Mouse (Mus musculus) midbrain, embryonic 16.5 days (tissue): ENCODE measurements around the gene Utf1. TPM values are rescaled to one million over a fixed set of nuclear protein-coding genes. Genes with fewer than 3 reads are reported as not detected.

ENCODE experiments used
- ATAC-seq: fragments of 200-750 bp; cut with Nextera tagmentation; 2 replicates; pipeline ENCODE4 v1.8.0; 2017; ENCODE audit warnings: moderate TSS enrichment
- H3K27ac ChIP-seq: fragments of 300-500 bp; sonication (generic); 2 replicates; pipeline ENCODE4 v1.5.1; 2014; ENCODE audit warnings: mild to moderate bottlenecking, low read length, mixed read lengths
- H3K27me3 ChIP-seq: fragments of 300-500 bp; sonication (generic); 2 replicates; pipeline ENCODE4 v1.6.1; 2014; ENCODE audit warnings: low read depth, low read length, mixed read lengths; ENCODE audit not compliant: control insufficient read depth, insufficient read depth
- H3K36me3 ChIP-seq: fragments of 300-500 bp; sonication (generic); 2 replicates; pipeline ENCODE4 v1.6.1; 2014; ENCODE audit warnings: mild to moderate bottlenecking, low read length, moderate library complexity, mixed read lengths; ENCODE audit not compliant: control insufficient read depth, insufficient read depth
- H3K4me1 ChIP-seq: fragments of 300-500 bp; sonication (generic); 2 replicates; pipeline ENCODE4 v1.6.1; 2014; ENCODE audit warnings: mild to moderate bottlenecking, low read length, mixed read lengths; ENCODE audit not compliant: control insufficient read depth, insufficient read depth
- H3K4me2 ChIP-seq: fragments of 300-500 bp; sonication (generic); 2 replicates; pipeline ENCODE4 v1.6.1; 2014; ENCODE audit warnings: mild to moderate bottlenecking, low read length, mixed read lengths
- H3K4me3 ChIP-seq: fragments of 300-500 bp; sonication (generic); 2 replicates; pipeline ENCODE4 v1.5.1; 2014; ENCODE audit warnings: low read depth, mild to moderate bottlenecking, low read length, moderate library complexity, mixed read lengths
- H3K9ac ChIP-seq: fragments of 300-500 bp; sonication (generic); 2 replicates; pipeline ENCODE4 v1.6.1; 2014; ENCODE audit warnings: low read depth, low read length, mixed read lengths
- H3K9me3 ChIP-seq: fragments of 300-500 bp; sonication (generic); replicated peaks from 2 replicates; pipeline ENCODE4 v1.6.1; 2014; ENCODE audit warnings: mild to moderate bottlenecking, low read length, mixed read lengths; ENCODE audit not compliant: control insufficient read depth, poor library complexity, severe bottlenecking
- WGBS: fragments of 180-500 bp; shearing (Covaris S2); extraction: QIAGEN DNeasy Blood & Tissue Kit; methylation state at CpG from one replicate; pipeline ENCODE4 v1.1.7; 2014; 5-methylcytosine and 5-hydroxymethylcytosine counted together
- polyA plus RNA-seq: library from polyadenylated mRNA; unstranded; fragments of >200 nt; fragmentation: Nextera tagmentation; extraction: Ambion mirVana; gene quantifications from 2 replicates; pipeline ENCODE4 v1.2.1, GENCODE M21; 2015

Gene Utf1
- polyA plus RNA-seq, 1 experiment from 2014 or later: not detected

- no peak overlapping the region for H3K9ac ChIP-seq
- H3K4me2 ChIP-seq: no peak overlapping the region
- no peak for ATAC-seq
- peaks cover 19% of the 10 kb centered on the region for H3K27me3 ChIP-seq
- H3K9me3 ChIP-seq: no peaks in the 10 kb centered on the region
- H3K27ac ChIP-seq: no peak overlapping the region
- peaks cover 5% of the 10 kb centered on the region; the same call in 1 of the 2 replicates for H3K36me3 ChIP-seq
- peaks cover 12% of the 10 kb centered on the region for H3K4me1 ChIP-seq
- 3% methylated on average over 1 of the region's 1 CpGs for WGBS
- H3K4me3 ChIP-seq: no peak overlapping the region
These were observed 27.2 kb upstream of the Utf1 start for GRCm38 (mm10) chr7:139916345-139916744.

GRCm38 (mm10) chr7:139918262-139918661 lies 25.3 kb upstream of the Utf1 start:
- Histone ChIP-seq H3K9me3 (no peaks in the 10 kb centered on the region), H3K4me2 (no peak overlapping the region), H3K4me3 (no peak overlapping the region), H3K4me1 (peaks cover 12% of the 10 kb centered on the region), H3K36me3 (peaks cover 5% of the 10 kb centered on the region; the same call in 1 of the 2 replicates), H3K27me3 (peaks cover 16% of the 10 kb centered on the region), H3K9ac (no peak overlapping the region), H3K27ac (no peak overlapping the region)
- WGBS: 85% methylated on average over 4 of the region's 4 CpGs
- ATAC-seq: no peak

- Histone ChIP-seq H3K9me3 (no peaks in the 10 kb centered on the region), H3K9ac (no peak overlapping the region), H3K4me1 (no peaks in the 10 kb centered on the region), H3K4me3 (no peak overlapping the region), H3K27me3 (no peaks in the 10 kb centered on the region; the same call in 1 of the 2 replicates), H3K36me3 (peaks cover 27% of the 10 kb centered on the region), H3K4me2 (no peak overlapping the region), H3K27ac (no peak overlapping the region)
- 12% methylated on average over 11 of the region's 11 CpGs for WGBS
- peak; percentile 67 for ATAC-seq
These were observed 12.9 kb upstream of the Utf1 start for GRCm38 (mm10) chr7:139930732-139931131.

GRCm38 (mm10) chr7:139936705-139937104 lies 6.9 kb upstream of the Utf1 start:
- Histone ChIP-seq H3K36me3 (peaks cover 16% of the 10 kb centered on the region), H3K4me3 (no peak overlapping the region), H3K4me1 (no peaks in the 10 kb centered on the region), H3K9ac (no peak overlapping the region), H3K27ac (no peak overlapping the region), H3K9me3 (no peaks in the 10 kb centered on the region), H3K4me2 (no peak overlapping the region), H3K27me3 (peaks cover 7% of the 10 kb centered on the region)
- WGBS: 86% methylated on average over 10 of the region's 10 CpGs
- no peak for ATAC-seq

- WGBS: 83% methylated on average over 3 of the region's 3 CpGs
- H3K36me3 ChIP-seq: peaks cover 16% of the 10 kb centered on the region
- no peaks in the 10 kb centered on the region for H3K4me1 ChIP-seq
- no peaks in the 10 kb centered on the region for H3K9me3 ChIP-seq
- peaks cover 11% of the 10 kb centered on the region for H3K27me3 ChIP-seq
- H3K9ac ChIP-seq: no peak overlapping the region
- H3K27ac ChIP-seq: no peak overlapping the region
- H3K4me3 ChIP-seq: no peak overlapping the region
- no peak overlapping the region for H3K4me2 ChIP-seq
- no peak for ATAC-seq
These were observed 6.5 kb upstream of the Utf1 start for GRCm38 (mm10) chr7:139937138-139937537.

GRCm38 (mm10) chr7:139937810-139938209 lies 5.8 kb upstream of the Utf1 start:
- Histone ChIP-seq H3K4me3 (no peak overlapping the region), H3K36me3 (peaks cover 13% of the 10 kb centered on the region; the same call in 1 of the 2 replicates), H3K27ac (no peak overlapping the region), H3K27me3 (peaks cover 18% of the 10 kb centered on the region), H3K9me3 (no peaks in the 10 kb centered on the region), H3K4me1 (no peaks in the 10 kb centered on the region), H3K4me2 (no peak overlapping the region), H3K9ac (no peak overlapping the region)
- 75% methylated on average over 5 of the region's 5 CpGs for WGBS
- ATAC-seq: no peak

GRCm38 (mm10) chr7:139940476-139941209 lies 2.9 kb upstream of the Utf1 start:
- H3K27me3 ChIP-seq: peaks cover 44% of the 10 kb centered on the region

GRCm38 (mm10) chr7:139944291-139945240 lies 977 bp downstream of the Utf1 start:
- Histone ChIP-seq H3K9me3 (no peaks in the 10 kb centered on the region), H3K9ac (peak overlapping the region; percentile 32; the same call in 1 of the 2 replicates), H3K4me1 (peaks cover 9% of the 10 kb centered on the region), H3K27ac (no peak overlapping the region), H3K4me3 (peak overlapping the region; percentile 30), H3K4me2 (peak overlapping the region; percentile 51), H3K36me3 (no peaks in the 10 kb centered on the region), H3K27me3 (peaks cover 73% of the 10 kb centered on the region)
- 4% methylated on average over 66 of the region's 68 CpGs for WGBS
- no peak; the same call in 1 of the 2 replicates for ATAC-seq

More at GRCm38 (mm10) chr7:139940476-139941209, 2.9 kb upstream of the Utf1 start:
- Histone ChIP-seq H3K27ac (no peak overlapping the region), H3K36me3 (no peaks in the 10 kb centered on the region; the same call in 1 of the 2 replicates), H3K4me2 (no peak overlapping the region), H3K9ac (no peak overlapping the region), H3K4me3 (no peak overlapping the region), H3K9me3 (no peaks in the 10 kb centered on the region), H3K4me1 (peaks cover 9% of the 10 kb centered on the region)
- WGBS: 63% methylated on average over 16 of the region's 16 CpGs
- ATAC-seq: no peak
